Mouse (Mus musculus) T-helper 1 cell (primary cell): ENCODE measurements at regions not wholly inside any gene's neighbourhood (a gene's known extent, or its start where the extent isn't known, plus 50 kb on each side); places are given as distances from the start of the nearest gene placed in this dataset.

Source experiments
- in situ Hi-C: fragments of 300-600 bp; cut with MboI, MseI; formaldehyde crosslinking; loops from one replicate; pipeline ENCODE4 v1.15.1; 2025; ENCODE audit warnings: high pct_unique_total_duplicates

- in situ Hi-C loops, result loop anchor here (5.0 kb wide), 1 partner anchor 73 kb away; no protein-coding TSS in a partner anchor
Measured at GRCm38 (mm10) chr12:69455566-69455965, 83.3 kb upstream of the Gm9887 start.

GRCm38 (mm10) chr12:69453544-69453943 is 81.3 kb upstream of the Gm9887 start:
- in situ Hi-C loops, result no loop called here

- in situ Hi-C loops, result no loop called here
Measured at GRCm38 (mm10) chr12:69452986-69453385, 80.7 kb upstream of the Gm9887 start.

GRCm38 (mm10) chr12:69451110-69451509 is 78.9 kb upstream of the Gm9887 start:
- in situ Hi-C loops, result no loop called here

- in situ Hi-C loops, result no loop called here
Measured at GRCm38 (mm10) chr12:69447962-69448767, 75.9 kb upstream of the Gm9887 start.

GRCm38 (mm10) chr12:69447322-69447827 is 75.1 kb upstream of the Gm9887 start:
- in situ Hi-C loops, result no loop called here

GRCm38 (mm10) chr12:69446468-69447321 is 74.4 kb upstream of the Gm9887 start:
- in situ Hi-C loops, result no loop called here

GRCm38 (mm10) chr12:69446085-69446467 is 73.8 kb upstream of the Gm9887 start:
- in situ Hi-C loops, result no loop called here

GRCm38 (mm10) chr12:69442321-69442720 is 70.1 kb upstream of the Gm9887 start:
- in situ Hi-C loops, result no loop called here

- in situ Hi-C loops, result no loop called here
Measured at GRCm38 (mm10) chr12:69441764-69442163, 69.5 kb upstream of the Gm9887 start.

GRCm38 (mm10) chr12:69438271-69438670 is 66.0 kb upstream of the Gm9887 start:
- in situ Hi-C loops, result no loop called here

GRCm38 (mm10) chr12:69436839-69437501 is 64.7 kb upstream of the Gm9887 start:
- in situ Hi-C loops, result no loop called here

- in situ Hi-C loops, result no loop called here
Measured at GRCm38 (mm10) chr12:69434315-69434714, 62.1 kb upstream of the Gm9887 start.

- in situ Hi-C loops, result no loop called here
Measured at GRCm38 (mm10) chr12:69432086-69432485, 59.8 kb upstream of the Gm9887 start.

- in situ Hi-C loops, result no loop called here
Measured at GRCm38 (mm10) chr12:69428108-69428507, 55.9 kb upstream of the Gm9887 start.

- in situ Hi-C loops, result no loop called here
Measured at GRCm38 (mm10) chr12:69425610-69426009, 53.4 kb upstream of the Gm9887 start.

- in situ Hi-C loops, result no loop called here
Measured at GRCm38 (mm10) chr12:69424971-69425370, 52.7 kb upstream of the Gm9887 start.
